Mouse (Mus musculus): Measurements from ENCODE around the gene Megf11.

- no peak for TF ChIP-seq CTCF (IDR thresholded peaks at IDR 0.05; ENCODE audit: low read depth, low read length)
- no peak for TF ChIP-seq POLR2A (IDR thresholded peaks at IDR 0.05; ENCODE audit: insufficient read depth, low read length)
Observed at GRCm38 (mm10) chr9:64345931-64346330, 39.5 kb upstream of the Megf11 start.
